Mouse (Mus musculus) liver, postnatal 0 days (tissue): ENCODE results near the gene Tbc1d10c.

Experiments
- CTCF ChIP-seq: sonication (generic); IDR thresholded peaks from 2 replicates; pipeline ENCODE4 v1.5.1; 2016; ENCODE audit warnings: antibody characterized with exemption, low read depth
- EP300 ChIP-seq: IDR thresholded peaks from 2 replicates; pipeline ENCODE4 v1.6.1; 2016; ENCODE audit warnings: antibody characterized with exemption, low read depth, mild to moderate bottlenecking

DNA sequence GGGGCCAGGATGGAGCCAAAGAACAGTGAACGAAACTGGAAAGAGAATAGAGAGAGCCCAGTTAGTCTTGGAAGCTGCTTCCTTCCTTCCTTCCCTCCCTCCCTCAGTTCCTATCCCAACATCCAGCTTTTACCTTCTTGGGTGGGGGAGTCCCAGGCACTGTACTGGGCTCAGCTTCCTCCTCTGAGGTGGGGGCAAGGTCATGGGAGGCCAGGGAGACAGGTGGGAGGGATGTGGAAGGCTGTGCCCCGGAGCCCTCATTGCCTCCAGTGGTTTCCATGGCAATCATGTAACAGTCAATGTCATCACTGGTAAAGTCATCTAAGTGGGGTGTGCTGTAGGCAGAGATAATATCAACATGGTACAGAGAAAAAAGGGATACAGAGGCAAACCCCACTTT lies 5.0 kb upstream of the Tbc1d10c start:
- TF ChIP-seq CTCF (no peak), EP300 (no peak)
